Mouse (Mus musculus) E14TG2a.4 (cell line): Measurements from ENCODE around the gene Nbeal1.

Source experiments
- CTCF ChIP-seq: conservative IDR thresholded peaks from 2 replicates; pipeline ENCODE4 v1.5.1; 2014; ENCODE audit warnings: low read length
- NANOG ChIP-seq: IDR thresholded peaks from 2 replicates; pipeline ENCODE4 v1.6.1; 2014; ENCODE audit warnings: borderline replicate concordance, low read length, mixed read lengths
- POU5F1 ChIP-seq: IDR thresholded peaks from 2 replicates; pipeline ENCODE4 v1.6.1; 2014; ENCODE audit warnings: low read length, borderline replicate concordance

DNA sequence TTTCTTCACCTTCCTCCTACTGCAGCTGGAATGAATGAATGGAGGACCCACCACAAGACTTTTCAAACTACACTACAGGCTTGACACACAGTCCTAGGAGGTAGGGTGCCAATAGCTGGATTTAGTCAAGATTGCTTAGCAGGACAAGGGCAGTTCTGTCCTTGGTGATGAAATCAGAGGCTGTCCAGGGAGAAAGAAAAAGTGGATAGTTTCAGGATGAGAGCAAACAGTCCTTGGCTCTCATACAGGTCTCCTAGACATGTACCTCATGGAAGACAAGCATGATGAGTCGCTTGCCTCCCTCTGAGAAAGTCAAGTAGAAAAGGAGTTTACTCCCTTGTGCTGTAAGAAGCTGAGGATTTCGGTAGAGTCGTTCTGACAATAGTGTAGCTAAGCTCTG, 16.7 kb upstream of the Nbeal1 start:
- TF ChIP-seq CTCF, result no peak
- TF ChIP-seq NANOG, result no peak
- no peak for TF ChIP-seq POU5F1
